Mouse (Mus musculus): ENCODE measurements around the gene Gm20388.

DNA sequence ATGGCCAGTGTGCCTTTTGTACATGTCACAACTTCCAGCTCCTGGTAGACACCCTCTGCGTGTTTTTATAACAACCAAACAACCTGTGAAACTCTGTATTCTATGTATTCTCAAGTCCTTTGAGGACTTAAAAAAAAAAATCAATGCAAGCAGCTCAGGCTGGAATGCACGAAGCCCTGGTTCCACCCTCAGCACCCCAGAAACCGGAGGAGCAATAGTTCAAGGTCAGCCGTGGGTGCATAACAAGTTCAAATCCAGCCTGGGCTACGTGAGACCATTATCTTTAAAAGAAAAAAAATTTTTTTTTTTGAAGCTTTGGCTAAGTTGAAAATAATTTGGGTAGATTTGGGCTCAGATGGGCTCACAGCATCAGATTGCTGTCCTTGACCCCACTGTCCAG is 353.2 kb downstream of the Gm20388 start:
- TF ChIP-seq CTCF (conservative IDR thresholded peaks at IDR 0.05; ENCODE audit: insufficient read depth, insufficient read length, low read depth, low read length) (no peak), POLR2A (IDR thresholded peaks at IDR 0.05; ENCODE audit: low read depth, low read length) (no peak)

Data from kidney, adult 2 months (tissue).